Mouse (Mus musculus) embryonic facial prominence, embryonic 11.5 days (tissue): ENCODE measurements around the gene Man2b1. TPM values are rescaled to one million over a fixed set of nuclear protein-coding genes. Genes with fewer than 3 reads are reported as not detected.

Source experiments
- ATAC-seq: fragments of 200-750 bp; cut with Nextera tagmentation; replicated peaks from 2 replicates; pipeline ENCODE4 v1.8.0; 2017; ENCODE audit warnings: low read depth; ENCODE audit not compliant: insufficient number of reproducible peaks, low FRiP score, low TSS enrichment
- DNase-seq: peaks from one replicate; pipeline ENCODE4 v3.0.0-alpha.2; 2015; ENCODE audit warnings: low spot score
- H3K27ac ChIP-seq: fragments of 300-500 bp; sonication (generic); replicated peaks from 2 replicates; pipeline ENCODE4 v1.5.1; 2014; ENCODE audit warnings: mild to moderate bottlenecking, low read depth, low read length, control low read depth
- H3K27me3 ChIP-seq: fragments of 300-500 bp; sonication (generic); 2 replicates; pipeline ENCODE4 v1.6.1; 2014; ENCODE audit warnings: mild to moderate bottlenecking, low read length, moderate library complexity, mixed read lengths; ENCODE audit not compliant: control insufficient read depth, insufficient read depth
- H3K36me3 ChIP-seq: fragments of 300-500 bp; sonication (generic); replicated peaks from 2 replicates; pipeline ENCODE4 v1.6.1; 2014; ENCODE audit warnings: low read depth, mild to moderate bottlenecking, low read length, moderate library complexity, mixed read lengths; ENCODE audit not compliant: control insufficient read depth, insufficient read depth
- H3K4me1 ChIP-seq: fragments of 300-500 bp; sonication (generic); 2 replicates; pipeline ENCODE4 v1.6.1; 2014; ENCODE audit warnings: low read length, mixed read lengths; ENCODE audit not compliant: control insufficient read depth, insufficient read depth
- H3K4me2 ChIP-seq: fragments of 300-500 bp; sonication (generic); 2 replicates; pipeline ENCODE4 v1.6.1; 2014; ENCODE audit warnings: low read depth, mild to moderate bottlenecking, control low read depth, low read length, moderate library complexity
- H3K4me3 ChIP-seq: fragments of 300-500 bp; sonication (generic); 2 replicates; pipeline ENCODE4 v1.5.1; 2014; ENCODE audit warnings: low read depth, low read length, control low read depth
- H3K9ac ChIP-seq: fragments of 300-500 bp; sonication (generic); replicated peaks from 2 replicates; pipeline ENCODE4 v1.6.1; 2014; ENCODE audit warnings: mild to moderate bottlenecking, control low read depth, low read length
- H3K9me3 ChIP-seq: fragments of 300-500 bp; sonication (generic); replicated peaks from 2 replicates; pipeline ENCODE4 v1.6.1; 2016; ENCODE audit warnings: mild to moderate bottlenecking, low read length, inconsistent platforms, mixed read lengths; ENCODE audit not compliant: control insufficient read depth
- WGBS: fragments of 180-500 bp; shearing (Covaris S2); extraction: QIAGEN DNeasy Blood & Tissue Kit; methylation state at CpG from one replicate; pipeline ENCODE4 v1.1.7; 2014; 5-methylcytosine and 5-hydroxymethylcytosine counted together
- polyA plus RNA-seq: library from polyadenylated mRNA; unstranded; fragments of >200 nt; fragmentation: Nextera tagmentation; extraction: Ambion mirVana; gene quantifications from 2 replicates; pipeline ENCODE4 v1.2.1, GENCODE M21; 2014

The Man2b1 gene
- 19.5 and 21.9 TPM in 2 replicates for polyA plus RNA-seq

DNA sequence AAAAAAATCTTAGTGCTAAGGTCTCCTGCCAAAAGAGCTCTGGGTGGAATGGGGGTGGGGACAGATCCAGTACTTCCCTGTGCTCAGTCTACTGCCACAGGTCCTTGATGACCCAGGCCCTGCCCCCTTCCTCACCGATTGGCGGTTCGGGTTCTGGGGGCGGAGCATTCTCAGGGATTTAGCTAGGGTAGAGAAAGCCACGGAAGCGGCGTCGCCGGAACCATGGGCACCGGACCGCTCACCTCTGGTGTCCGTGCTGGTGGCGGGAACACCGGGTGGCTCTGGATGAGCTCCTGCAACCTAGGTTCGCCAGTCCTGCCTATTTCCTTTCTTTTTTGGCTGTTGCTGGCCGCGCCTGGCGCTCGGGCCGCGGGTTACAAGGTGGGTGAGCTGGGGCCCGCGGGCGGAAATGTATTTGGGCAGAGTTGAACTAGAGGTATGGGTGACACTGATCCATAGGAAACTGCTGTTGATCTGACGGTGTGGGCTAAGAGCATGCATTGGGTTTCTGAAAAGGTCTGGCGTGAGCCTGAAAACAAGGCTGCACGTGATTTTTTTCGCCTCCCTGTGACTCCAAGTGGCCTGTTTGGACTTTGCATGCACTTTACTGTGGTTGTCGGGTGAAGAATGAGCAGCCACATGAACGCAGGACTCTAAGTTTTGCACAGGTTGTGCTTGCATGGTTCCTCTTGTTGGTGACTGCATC, at the start of gene Man2b1:
TSS of gene Man2b1 (plus strand) at position 163 of the 706 bp plus-strand sequence.
- no peaks in the 10 kb centered on the region for H3K27me3 ChIP-seq
- peak within 1 kb of the TSS; percentile 60 for H3K4me2 ChIP-seq
- ATAC-seq, result peak; percentile 66
- peak within 1 kb of the TSS; percentile 68 for H3K9ac ChIP-seq
- H3K27ac ChIP-seq, result no peak within 1 kb of the TSS
- H3K4me1 ChIP-seq, result no peaks in the 10 kb centered on the region; the same call in 1 of the 2 replicates
- WGBS, result 1% methylated on average over 30 of the region's 30 CpGs
- DNase-seq, result peak; percentile 81
- no peaks in the 10 kb centered on the region for H3K9me3 ChIP-seq
- peaks cover 2% of the 10 kb centered on the region; the same call in 1 of the 2 replicates for H3K36me3 ChIP-seq
- peak within 1 kb of the TSS; percentile 53 for H3K4me3 ChIP-seq

DNA sequence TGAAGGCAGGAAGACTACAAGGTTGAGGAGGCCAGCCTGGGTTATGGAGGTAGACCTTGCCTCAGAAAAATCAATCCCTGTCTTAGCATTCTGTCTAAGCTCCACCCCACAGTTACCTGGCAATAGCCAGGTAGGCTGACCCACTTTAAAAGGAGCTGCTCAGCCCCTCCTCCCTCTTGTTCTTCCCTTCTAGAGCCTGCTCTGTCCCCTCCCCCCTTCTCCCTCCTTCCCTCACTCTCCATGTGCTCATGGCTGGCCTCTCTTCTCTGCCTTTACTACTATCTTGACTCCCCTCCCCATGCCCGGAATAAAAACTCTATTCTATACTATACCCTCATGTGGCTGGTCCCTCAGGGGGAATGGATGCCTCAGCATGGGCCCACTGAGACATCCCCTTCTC, 49.2 kb upstream of the Man2b1 start:
- DNase-seq, result no peak
- Histone ChIP-seq H3K4me2 (no peak overlapping the region), H3K27me3 (no peaks in the 10 kb centered on the region), H3K9me3 (no peaks in the 10 kb centered on the region), H3K36me3 (no peaks in the 10 kb centered on the region; the same call in 1 of the 2 replicates), H3K27ac (no peak overlapping the region), H3K4me1 (peaks cover 3% of the 10 kb centered on the region), H3K4me3 (no peak overlapping the region), H3K9ac (no peak overlapping the region)
- 57% methylated on average over 1 of the region's 1 CpGs for WGBS
- ATAC-seq, result no peak

GRCm38 (mm10) chr8:85034764-85035163, 48.3 kb upstream of the Man2b1 start:
- H3K9me3 ChIP-seq, result no peaks in the 10 kb centered on the region
- H3K9ac ChIP-seq, result 0 out of 2 replicates have a peak overlapping the region, but pooled peaks have one; percentile 22
- no peaks in the 10 kb centered on the region; the same call in 1 of the 2 replicates for H3K36me3 ChIP-seq
- H3K27me3 ChIP-seq, result no peaks in the 10 kb centered on the region
- peak overlapping the region; percentile 75 for H3K4me2 ChIP-seq
- DNase-seq, result peak; percentile 89
- ATAC-seq, result no peak
- H3K4me1 ChIP-seq, result peaks cover 3% of the 10 kb centered on the region
- no peak overlapping the region for H3K27ac ChIP-seq
- WGBS, result 4% methylated on average over 13 of the region's 13 CpGs
- H3K4me3 ChIP-seq, result peak overlapping the region; percentile 83

DNA sequence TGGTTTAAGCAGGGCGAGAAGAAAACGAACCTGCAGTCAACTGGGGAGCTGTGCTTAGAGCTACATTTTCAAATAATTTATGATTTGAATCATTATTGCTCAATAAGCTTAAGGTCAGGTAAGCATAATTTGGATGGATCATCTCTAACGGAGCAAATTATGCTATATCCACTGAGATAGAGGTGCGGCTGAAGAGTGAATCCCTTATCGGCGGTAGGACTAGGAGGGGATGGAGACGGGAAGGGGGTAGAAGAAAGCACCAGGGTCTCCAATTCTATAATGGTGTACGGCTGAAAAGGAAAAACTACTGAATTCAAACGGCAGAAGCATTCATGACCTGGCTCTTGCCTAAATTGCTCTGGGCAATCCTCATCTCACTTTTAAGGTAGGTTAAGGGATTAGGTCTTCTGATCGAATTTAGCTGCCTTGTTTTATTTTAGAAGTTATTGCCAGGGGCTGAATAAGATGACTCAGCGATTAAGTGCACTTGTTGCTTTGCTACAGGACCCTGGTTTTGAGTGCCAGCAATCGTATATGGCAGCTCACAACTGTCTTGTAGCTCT, 47.8 kb upstream of the Man2b1 start:
- Histone ChIP-seq H3K9me3 (no peaks in the 10 kb centered on the region), H3K4me1 (peaks cover 3% of the 10 kb centered on the region), H3K36me3 (no peaks in the 10 kb centered on the region; the same call in none of the 2 replicates), H3K4me2 (peak overlapping the region; percentile 75), H3K9ac (peak overlapping the region; percentile 76; the same call in 1 of the 2 replicates), H3K4me3 (peak overlapping the region; percentile 83), H3K27me3 (no peaks in the 10 kb centered on the region), H3K27ac (no peak overlapping the region)
- ATAC-seq, result no peak
- DNase-seq, result no peak
- WGBS, result 6% methylated on average over 12 of the region's 12 CpGs

GRCm38 (mm10) chr8:85035728-85036310, 47.3 kb upstream of the Man2b1 start:
- ATAC-seq, result 0 out of 2 replicates have a peak, but pooled peaks have one; percentile 12
- Histone ChIP-seq H3K36me3 (peaks cover 4% of the 10 kb centered on the region), H3K9ac (peak overlapping the region; percentile 76), H3K27me3 (no peaks in the 10 kb centered on the region), H3K4me1 (peaks cover 3% of the 10 kb centered on the region), H3K9me3 (no peaks in the 10 kb centered on the region), H3K4me3 (peak overlapping the region; percentile 83), H3K4me2 (peak overlapping the region; percentile 75), H3K27ac (peak overlapping the region; percentile 61)
- under 1% methylated on average over 15 of the region's 15 CpGs for WGBS
- DNase-seq, result peak; percentile 41

DNA sequence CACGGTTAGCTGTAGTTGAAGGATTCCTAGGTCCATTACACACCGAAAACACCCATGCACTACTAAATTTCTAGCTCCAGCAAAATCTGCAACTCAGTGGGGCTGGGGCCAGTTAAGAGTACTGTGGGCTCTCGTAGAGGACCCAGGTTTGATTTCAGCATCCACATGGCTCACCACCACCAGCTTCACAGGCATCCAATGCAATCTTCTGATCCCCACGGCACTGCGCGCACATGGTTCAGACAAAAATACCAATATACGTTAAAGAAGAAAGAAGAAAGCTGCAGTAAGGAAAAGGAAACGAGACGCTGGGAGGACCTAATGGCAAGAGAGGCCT, 46.7 kb upstream of the Man2b1 start:
- WGBS, result 0% methylated on average over 9 of the region's 9 CpGs
- Histone ChIP-seq H3K4me1 (peaks cover 3% of the 10 kb centered on the region), H3K9ac (peak overlapping the region; percentile 76), H3K9me3 (no peaks in the 10 kb centered on the region), H3K27ac (peak overlapping the region; percentile 61), H3K4me3 (peak overlapping the region; percentile 83), H3K4me2 (peak overlapping the region; percentile 75), H3K36me3 (peaks cover 4% of the 10 kb centered on the region), H3K27me3 (no peaks in the 10 kb centered on the region)
- DNase-seq (no peak), ATAC-seq (peak; percentile 19)

- WGBS, result under 1% methylated on average over 52 of the region's 59 CpGs
- DNase-seq (peak; percentile 97), ATAC-seq (peak; percentile 84)
- H3K4me2 ChIP-seq, result peak within 1 kb of the TSS; percentile 84
- peak within 1 kb of the TSS; percentile 83 for H3K4me3 ChIP-seq
- H3K9ac ChIP-seq, result peak within 1 kb of the TSS; percentile 92
- peak within 1 kb of the TSS; percentile 99 for H3K27ac ChIP-seq
- H3K27me3 ChIP-seq, result no peaks in the 10 kb centered on the region
- H3K36me3 ChIP-seq, result peaks cover 4% of the 10 kb centered on the region
- peaks cover 3% of the 10 kb centered on the region for H3K4me1 ChIP-seq
- H3K9me3 ChIP-seq, result no peaks in the 10 kb centered on the region
Observed at GRCm38 (mm10) chr8:85036718-85037365, 46.2 kb upstream of the Man2b1 start, which contains the start of gene Tnpo2. Tnpo2 (plus strand) TSS chr8:85036915.
